Mouse (Mus musculus): Measurements from ENCODE around the gene Phtf2. TPM values are rescaled to one million over a fixed set of nuclear protein-coding genes. Genes with fewer than 3 reads are reported as not detected.

Phtf2 gene
- total RNA-seq (2021), result 10 to 100 TPM; 16.1 to 16.5 TPM
- long read RNA-seq, experiment 1, full-length matches to known transcripts, result 8 of 12 reads
- long read RNA-seq, experiment 1, partial matches to known transcripts, result 0 of 12 reads
- long read RNA-seq, experiment 1, other reads (novel, unspliced or antisense), result 4 of 12 reads
- long read RNA-seq, experiment 2, full-length matches to known transcripts, result 9 of 13 reads
- long read RNA-seq, experiment 2, partial matches to known transcripts, result 3 of 13 reads
- long read RNA-seq, experiment 2, other reads (novel, unspliced or antisense), result 1 of 13 reads

DNA sequence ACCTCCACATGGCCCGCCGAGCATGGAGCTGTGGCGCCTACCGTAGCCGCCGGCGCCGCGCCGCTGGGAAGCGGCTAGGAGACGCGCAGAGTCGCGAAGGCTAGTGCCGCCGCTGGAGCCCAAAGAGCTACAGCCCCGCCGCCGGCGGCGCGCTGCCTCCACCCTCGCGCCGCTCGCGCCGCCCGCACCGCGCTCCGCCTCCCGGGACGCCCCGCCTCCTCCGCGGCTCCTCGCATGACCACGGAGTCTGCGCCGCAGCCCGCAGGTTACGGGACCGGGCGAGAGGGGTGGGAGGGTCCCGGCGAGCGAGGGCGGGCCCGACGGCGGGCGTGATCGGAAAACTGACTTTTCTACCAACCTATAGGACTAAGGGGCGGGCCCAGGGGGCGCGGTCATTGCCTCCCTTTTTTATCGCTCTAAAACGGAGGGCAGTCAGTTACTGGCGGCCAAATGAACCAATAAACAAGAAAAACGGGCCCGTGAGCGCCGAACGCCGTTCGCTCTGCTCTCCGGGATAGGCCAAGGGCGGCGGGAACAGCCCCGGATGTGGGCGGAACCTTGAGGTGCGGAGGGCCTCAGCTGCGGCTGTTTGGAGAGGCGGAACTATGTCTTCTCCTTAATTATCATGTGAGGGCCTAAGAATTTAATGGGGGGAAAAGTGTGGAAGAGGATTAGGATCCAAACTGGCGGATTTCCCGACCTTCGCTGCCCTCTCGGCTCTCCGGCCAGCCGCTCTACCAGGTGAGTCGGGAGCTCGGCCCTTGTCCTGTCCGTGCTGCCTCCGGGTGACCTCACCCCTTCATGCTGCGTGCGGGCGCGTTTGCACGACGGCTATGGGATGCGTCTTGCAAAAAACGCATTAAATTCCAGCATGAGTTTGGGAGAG is at the start of gene Phtf2, which contains the start of gene Tmem60:
Phtf2 (minus strand) TSS at position 210 of the 886 bp plus-strand sequence.
Tmem60 (plus strand) TSS at position 277 of the 886 bp plus-strand sequence.
- peak; percentile 97 to 99 for DNase-seq (ENCODE audit: low spot score in 2 of 2)

DNA sequence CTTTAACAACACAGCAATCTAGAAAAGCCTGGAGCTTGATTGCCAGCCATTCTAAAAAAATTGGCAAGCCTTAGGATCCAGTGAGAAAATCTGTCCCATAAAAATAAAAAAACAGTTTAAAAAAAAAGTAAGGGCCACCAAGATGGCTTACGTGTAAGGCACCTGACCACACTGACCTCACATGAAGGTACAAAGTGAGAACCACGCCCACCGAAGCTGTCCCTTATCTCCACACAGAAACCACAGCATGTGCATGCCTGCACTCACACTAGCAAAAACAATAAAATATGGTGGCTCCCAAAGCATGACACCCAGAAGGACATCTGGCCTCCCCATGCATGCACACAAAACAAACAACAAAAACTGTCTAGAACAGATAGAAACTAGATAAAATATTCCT is 49.4 kb upstream of the Phtf2 start:
- no peak for DNase-seq (ENCODE audit: low spot score in 2 of 2)

DNA sequence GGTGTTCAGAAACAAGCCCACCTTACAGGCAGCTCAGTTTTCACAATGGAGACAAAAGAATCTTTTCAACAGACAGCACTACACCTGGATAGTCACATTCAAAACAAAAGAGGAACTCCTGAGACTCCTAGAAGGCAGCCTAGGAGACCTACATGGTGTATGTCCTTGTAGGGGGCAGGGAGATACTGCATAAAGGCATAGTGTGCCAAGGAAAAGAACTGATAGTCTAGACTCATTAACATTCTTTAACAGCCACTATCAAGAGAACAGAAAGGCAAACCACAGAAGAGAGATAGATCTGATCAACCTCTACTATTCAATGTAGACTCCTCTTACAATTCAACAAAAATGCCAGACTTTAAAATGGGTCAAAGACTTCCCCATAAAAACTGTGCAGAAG is 48.5 kb upstream of the Phtf2 start:
- no peak for DNase-seq (ENCODE audit: low spot score in 2 of 2)

DNA sequence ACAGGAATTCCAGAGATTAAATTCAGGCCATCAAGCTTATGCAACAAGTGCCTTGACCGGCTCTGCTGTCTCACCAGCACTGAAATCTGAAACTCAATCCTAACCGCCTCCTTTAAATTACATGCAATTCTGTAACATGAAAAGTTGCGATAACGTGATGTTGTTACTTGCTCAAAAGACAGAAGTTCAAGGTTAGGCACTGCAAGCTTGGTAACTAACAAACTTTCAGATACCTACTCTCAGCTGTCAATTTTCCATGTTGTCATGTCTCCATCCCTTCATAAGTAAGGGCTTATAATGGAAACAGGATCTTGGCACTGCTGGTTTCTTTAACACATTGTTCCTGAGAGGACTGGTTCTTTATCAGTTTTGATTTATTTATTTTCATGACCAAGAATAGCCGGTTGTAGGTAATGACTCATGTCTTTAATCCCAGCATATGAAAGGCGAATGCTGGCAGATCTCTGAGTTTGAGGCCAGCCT is 47.8 kb upstream of the Phtf2 start:
- DNase-seq (ENCODE audit: low spot score in 2 of 2), result no peak

DNA sequence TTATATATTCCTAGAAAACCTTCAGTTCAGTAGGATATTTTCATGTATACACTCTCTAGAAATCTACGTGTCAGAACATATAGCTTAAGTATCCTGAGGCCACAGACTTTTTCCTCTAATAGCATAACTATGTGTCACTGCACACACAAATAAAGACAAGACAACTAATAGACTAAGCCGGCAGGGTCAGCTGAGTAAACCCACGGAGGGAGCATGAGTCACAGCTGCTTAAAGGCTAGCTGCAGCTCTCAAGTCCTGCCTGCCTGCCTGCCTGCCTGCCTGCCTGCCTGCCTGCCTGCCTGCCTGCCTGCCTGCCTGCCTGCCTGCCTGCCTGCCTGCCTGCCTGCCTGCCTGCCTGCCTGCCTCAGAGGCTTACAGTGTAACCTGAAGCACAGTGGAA is 43.5 kb upstream of the Phtf2 start:
- DNase-seq (ENCODE audit: low spot score in 2 of 2), result no peak

DNA sequence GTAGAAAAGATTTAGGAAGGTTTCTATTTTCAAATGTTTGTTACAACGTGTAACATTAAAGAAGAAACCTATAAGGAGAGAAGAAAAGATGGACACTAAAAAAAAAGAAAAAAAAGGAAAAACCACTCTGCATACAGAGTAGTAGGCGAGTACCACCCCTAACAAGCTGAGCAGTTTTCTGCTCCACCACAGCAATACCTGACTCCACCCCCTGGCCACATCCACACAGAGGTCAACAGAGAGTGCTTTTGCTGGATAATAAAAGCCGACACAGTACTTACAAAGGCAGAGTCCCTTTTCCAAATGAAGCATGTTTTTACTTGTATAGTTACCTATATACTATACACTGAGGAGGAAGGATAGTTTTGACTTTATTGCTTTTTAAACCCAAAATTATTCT is 42.7 kb upstream of the Phtf2 start:
- DNase-seq (ENCODE audit: low spot score in 2 of 2), result no peak

DNA sequence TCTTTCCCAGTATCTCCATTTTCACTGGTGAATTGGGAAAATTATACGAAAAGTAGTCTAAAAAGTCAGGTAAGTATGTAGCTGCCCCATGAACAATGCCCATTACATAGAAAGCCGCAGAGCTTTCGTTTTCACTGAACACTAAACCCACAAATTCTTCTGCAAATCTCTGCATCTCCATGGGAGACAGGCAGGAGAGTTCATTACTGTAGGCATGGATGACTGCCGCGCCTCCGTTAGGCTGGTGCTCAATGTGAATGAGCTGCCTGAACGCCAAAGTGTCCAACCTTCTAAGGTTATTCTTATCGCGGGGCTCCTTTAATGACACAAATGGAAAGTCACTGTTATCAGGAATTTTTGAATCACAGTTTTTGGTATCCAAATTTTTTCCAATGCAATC is 37.6 kb upstream of the Phtf2 start:
- no peak for DNase-seq (ENCODE audit: low spot score in 2 of 2)

DNA sequence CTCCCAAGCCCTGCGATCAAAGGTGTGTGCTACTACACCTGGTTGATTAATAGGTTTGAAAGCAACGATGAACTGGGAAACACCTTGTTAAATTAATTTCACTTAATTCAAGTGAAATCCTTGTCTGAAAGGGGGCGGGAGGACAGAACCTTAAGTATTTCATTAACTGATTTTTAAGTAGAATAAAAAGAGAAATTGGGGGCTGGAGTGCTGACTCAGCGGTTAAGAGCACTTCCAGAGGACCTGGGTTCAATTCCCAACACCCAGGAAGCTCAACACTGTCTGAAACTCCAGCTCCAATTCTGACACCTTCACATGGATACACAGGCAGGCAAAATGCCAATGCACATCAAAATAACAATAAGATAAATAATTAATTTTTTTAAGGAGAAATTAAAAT is 37.0 kb upstream of the Phtf2 start:
- no peak for DNase-seq (ENCODE audit: low spot score in 2 of 2)

DNA sequence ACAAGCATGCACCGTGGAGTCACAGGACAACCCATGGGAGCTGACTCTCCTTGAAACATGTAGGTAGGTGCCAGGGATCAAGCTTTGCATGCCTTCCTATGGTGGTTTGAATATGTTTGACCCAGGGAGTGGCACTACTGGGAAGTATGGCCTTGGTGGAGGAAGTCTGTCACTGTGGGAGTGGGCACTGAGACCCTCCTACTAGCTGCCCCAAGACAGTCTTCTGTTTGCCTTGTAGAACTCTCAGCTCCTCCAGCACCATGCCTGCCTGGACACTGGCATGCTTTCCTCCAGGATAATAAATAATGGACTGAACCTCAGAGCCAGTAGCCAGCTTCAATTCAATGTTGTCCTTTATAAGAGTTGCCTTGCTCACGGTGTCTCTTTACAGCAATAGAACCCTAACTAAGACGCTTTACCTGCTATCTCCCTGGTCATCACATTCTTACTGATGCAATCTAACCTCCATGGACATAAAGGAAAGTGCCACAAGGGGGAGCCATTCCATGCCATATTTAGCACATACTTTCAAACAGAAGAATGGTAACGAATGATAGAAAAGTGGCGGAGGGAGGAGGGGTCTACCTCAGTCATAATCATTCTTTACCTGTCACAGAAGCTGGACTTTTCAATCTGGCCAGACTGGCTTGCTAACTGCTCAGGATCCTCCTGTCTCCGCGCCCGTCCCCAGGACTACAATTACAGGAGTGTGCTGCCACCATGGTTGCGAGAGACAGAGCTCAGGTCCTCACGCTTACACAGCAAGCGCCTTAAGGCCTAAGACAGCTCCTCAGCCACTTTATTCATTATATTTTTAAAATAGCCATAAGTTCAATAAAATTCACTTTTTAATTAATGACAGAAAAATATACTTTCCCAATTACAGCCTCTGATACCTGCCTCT is 31.7 kb upstream of the Phtf2 start:
- peak; percentile 74 to 79 for DNase-seq (ENCODE audit: low spot score in 2 of 2)

DNA sequence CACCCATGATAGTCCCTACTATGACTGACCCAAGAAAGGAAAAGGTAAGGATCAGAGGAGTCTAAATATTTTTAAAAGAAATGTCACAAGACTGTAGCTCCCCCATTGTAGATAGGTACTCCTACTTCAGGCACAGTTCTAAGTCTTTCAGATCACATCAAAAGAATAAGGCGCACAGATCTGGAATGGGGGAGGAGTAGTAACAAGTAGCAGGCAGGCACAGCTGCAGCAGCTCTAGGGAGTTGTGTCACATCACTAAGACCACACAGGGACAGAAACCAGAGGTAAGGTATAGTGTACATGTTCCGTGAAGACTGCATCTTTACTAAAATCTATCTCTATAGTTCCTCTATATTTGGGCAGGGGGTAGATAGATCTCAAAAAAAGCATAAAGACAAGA is 29.8 kb upstream of the Phtf2 start:
- DNase-seq (ENCODE audit: low spot score in 2 of 2), result no peak

DNA sequence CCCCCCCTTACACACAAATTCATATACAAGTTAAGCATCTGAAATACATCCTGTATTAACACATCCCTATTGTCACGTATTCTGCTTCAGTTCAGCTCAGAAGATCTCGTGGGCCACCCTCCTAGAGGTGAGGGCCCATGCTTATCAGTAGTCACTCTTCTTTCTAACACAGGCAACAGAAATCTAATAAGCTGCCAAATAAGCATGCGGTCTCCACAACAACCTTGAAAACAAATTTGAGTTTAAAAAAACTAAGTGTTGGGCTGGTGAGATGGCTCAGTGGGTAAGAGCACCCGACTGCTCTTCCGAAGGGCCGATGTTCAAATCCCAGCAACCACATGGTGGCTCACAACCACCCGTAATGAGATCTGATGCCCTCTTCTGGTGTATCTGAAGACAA is 24.3 kb upstream of the Phtf2 start:
- DNase-seq (ENCODE audit: low spot score in 2 of 2), result no peak

DNA sequence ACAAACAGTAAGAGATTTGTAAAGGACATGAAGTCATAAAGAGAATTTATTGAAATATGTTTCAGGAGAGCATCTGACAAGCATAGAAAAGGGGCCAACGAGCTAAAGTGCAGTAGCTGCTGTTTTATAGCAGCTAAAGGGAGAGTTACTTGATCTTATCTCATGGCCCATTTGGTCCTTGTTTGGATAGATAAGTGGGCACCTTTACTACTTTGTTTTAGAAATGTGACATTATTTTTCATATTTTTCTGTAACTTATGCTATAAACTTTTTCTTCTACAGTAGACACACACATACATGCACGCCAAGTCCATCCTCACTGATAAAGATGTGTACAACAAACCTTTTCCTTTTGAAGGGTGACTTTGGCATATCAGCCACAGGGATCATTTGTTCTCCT is 23.5 kb upstream of the Phtf2 start:
- no peak for DNase-seq (ENCODE audit: low spot score in 2 of 2)

DNA sequence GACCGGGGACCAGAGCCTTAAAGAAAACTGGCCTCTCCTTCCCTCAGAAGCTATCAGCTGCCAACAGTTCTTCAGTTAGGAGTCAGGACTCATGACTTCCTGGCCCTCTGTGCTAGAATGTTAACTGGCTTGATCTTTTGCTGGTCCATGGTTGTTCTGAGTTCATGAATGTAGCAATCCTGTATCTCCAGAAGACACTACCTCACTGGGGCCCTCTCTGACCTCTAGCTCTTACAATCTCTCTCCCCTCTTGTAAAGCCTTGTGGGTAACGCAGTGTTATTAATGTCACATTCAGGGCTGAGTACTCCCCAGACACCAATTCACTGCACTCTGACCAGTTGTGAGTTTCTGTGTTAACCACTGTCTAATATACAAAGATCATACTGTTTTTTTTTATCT is 22.7 kb upstream of the Phtf2 start:
- DNase-seq (ENCODE audit: low spot score in 2 of 2), result no peak

DNA sequence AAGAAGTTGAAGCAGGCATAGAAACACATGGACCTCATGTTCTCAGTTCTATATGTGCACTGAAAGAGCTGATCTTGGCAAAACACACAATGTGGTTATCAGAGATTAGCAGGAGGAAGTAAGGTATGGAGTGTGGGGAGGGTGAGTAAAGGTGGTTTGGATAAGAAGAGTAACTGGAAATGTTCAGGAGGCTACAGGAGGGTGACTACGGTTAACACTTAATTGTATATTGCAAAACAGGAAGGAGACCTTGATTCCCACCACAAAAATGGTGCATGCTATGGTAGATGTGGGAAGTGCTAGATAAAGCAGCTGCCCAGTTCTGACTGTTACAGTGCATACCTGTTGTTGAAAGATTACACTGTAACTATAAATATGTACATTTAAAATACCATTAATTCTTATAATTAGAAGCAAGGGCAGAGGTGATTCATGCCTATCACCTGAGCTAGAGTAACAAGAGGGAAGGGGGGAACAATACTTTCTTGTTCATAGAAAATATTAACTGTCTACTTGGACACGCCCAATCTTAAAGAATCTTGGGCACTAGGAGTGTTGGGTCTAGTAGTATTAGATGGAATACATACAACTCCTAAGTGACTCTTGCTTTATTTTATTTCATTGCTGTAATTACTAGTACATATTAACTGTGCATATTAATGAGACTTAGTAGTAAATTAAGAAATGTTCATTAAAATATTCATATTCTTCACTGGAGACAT is 15.7 kb upstream of the Phtf2 start:
- DNase-seq (ENCODE audit: low spot score in 2 of 2), result no peak

DNA sequence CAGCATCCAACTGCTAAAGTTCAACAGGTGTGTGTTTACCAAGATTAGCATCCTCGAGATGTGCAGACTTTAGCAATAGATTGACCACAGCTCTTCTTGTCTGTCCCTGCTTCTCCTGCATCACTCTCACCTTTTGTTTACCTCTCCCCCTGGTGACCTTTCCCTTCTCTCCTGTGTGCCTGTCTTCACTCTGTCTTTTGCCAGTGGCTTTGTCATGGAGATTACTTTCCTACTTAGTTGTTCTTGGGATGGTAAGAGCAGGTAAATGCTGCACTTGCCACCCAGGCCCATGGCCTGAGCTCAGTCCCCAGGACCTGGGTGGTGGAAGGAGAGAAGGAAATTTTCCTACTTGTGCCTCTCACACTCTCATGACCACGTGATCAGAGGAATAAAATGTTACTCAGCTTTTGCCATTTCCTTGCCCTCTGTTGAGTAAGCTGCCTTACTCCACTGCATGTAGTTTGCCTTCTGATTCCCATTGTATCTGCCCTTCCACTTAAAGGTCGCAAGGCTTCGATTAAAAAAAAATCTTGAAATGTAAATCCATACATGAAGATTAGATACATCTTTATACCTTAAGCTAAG is 2.2 kb upstream of the Phtf2 start:
- no peak for DNase-seq (ENCODE audit: low spot score in 2 of 2)

DNA sequence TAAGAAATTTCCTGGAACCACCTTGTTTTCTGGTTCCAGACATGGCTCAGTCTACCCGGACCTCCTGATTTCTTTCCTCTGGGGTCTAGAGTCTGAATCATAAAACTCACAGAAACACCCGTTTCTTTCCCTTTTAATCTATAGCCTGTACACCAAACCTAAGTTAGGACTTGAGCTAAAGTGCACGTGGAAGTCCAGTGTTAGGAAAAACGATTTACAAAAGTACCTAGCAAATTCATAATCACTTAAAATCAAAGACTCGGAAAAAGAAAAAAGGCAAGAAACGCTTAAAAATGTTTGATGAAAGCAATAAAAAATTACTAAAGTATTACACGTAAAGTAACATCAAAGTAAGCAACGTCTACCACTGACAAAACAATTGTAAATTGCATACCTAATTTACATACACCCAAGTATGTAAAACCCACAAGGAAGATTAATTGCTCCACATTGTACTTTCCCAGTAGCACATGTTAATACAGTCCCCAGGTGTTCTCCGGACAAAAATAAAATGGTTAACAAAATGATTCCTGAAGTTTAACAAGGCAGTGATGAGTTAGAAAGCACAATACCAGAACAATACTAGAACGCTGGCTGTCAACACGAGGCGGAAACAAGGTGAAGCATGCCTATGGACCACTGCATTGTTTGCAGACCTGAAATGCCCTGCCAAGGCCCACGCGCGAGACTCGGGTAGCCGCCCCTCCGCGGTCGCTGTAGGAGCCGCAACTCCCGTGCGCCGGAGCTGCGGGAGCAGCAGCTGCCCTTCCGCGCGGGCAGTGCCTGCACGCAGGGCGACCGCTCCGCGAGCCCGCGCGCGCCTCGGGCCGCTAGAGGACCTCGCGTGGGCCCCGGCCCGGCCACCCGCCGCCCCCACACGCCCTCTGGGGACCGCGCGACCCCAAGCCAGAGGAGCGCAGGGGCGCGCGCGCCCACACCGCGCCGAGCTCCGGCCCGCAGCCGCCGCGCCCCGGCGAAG is 838 bp downstream of the Phtf2 start:
- peak; percentile 42 to 50 for DNase-seq (ENCODE audit: low spot score in 2 of 2)

DNA sequence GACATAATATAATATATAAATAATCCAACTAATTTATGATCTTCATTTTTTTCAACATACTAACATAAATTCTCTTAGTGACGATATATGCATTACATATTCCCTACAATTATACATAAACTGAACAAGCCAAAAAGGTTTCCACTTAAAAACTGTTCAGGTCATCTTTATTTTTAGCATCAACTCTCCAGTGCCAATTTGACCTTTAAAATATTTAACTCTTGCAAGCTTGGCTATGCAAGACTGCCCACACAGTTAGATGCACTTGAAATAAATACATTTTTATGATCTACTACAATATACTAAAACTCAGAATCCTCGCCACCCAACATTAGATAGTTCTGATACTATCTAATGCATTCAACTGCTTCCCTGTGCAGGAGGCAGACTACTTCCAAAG is 1.5 kb downstream of the Phtf2 start:
- DNase-seq (ENCODE audit: low spot score in 2 of 2), result no peak

DNA sequence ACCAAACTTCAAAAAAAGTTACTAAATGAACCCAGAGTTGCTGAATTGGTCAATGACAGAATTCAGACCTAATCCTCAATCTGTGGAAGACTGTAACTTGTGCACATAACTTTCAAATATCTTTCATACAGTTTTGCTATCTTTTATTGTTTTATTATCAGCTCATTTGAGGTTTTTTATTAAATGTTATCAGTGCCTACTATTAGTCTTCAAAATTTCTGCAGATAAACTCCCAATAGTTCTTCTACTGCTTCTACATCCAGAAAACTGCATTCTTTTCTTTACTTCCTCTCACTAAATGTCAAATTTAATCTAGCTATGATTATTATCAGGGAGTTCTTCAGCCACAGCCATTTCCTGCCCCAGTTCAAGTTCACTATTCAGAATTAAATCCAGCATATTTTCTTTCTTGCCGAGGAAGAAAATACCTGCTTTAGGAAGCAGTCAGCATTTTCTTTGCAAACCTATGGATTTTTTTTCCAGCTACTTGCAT is 4.9 kb downstream of the Phtf2 start:
- DNase-seq (ENCODE audit: low spot score in 2 of 2), result no peak

DNA sequence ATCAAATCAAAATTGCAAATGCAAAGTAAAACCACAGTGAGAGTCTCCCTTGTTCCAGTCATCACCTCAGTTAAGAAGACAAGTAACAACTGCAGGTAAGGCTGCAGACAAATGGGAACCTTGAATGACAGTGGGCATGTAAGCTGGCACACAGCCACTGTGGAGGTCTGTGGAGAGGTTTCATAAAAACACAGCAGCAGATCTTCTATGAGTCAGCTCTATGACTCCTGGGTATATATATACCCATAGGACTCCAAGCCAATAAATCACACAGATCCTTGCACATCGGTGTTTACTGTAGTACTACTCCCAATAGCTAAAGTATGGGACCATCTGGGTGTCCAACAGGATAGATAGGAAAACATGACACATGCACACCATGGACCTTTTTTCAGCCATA is 8.8 kb downstream of the Phtf2 start:
- DNase-seq (ENCODE audit: low spot score in 2 of 2), result no peak
